Mouse (Mus musculus): ENCODE measurements around the gene Ccdc162. TPM values are rescaled to one million over a fixed set of nuclear protein-coding genes. Genes with fewer than 3 reads are reported as not detected.
A peak's percentile ranks its signal among the peaks of the same experiment; 100 is the strongest.

Gene Ccdc162
- polyA plus RNA-seq, 1 experiment: not detected

GRCm38 (mm10) chr10:41588616-41589015 is 127.8 kb downstream of the Ccdc162 start:
- Histone ChIP-seq H3K27ac (ENCODE audit: insufficient read depth, low read depth, low read length) (no peak overlapping the region), H3K4me3 (ENCODE audit: insufficient read depth, low read length) (no peak overlapping the region), H3K4me1 (ENCODE audit: control insufficient read depth, insufficient read depth, low read length) (peaks cover 6% of the 10 kb centered on the region)
- no peak for TF ChIP-seq CTCF (IDR thresholded peaks at IDR 0.05; ENCODE audit: low read depth, low read length)
- no peak for TF ChIP-seq POLR2A (IDR thresholded peaks at IDR 0.05; ENCODE audit: borderline replicate concordance, low read depth, low read length)

DNA sequence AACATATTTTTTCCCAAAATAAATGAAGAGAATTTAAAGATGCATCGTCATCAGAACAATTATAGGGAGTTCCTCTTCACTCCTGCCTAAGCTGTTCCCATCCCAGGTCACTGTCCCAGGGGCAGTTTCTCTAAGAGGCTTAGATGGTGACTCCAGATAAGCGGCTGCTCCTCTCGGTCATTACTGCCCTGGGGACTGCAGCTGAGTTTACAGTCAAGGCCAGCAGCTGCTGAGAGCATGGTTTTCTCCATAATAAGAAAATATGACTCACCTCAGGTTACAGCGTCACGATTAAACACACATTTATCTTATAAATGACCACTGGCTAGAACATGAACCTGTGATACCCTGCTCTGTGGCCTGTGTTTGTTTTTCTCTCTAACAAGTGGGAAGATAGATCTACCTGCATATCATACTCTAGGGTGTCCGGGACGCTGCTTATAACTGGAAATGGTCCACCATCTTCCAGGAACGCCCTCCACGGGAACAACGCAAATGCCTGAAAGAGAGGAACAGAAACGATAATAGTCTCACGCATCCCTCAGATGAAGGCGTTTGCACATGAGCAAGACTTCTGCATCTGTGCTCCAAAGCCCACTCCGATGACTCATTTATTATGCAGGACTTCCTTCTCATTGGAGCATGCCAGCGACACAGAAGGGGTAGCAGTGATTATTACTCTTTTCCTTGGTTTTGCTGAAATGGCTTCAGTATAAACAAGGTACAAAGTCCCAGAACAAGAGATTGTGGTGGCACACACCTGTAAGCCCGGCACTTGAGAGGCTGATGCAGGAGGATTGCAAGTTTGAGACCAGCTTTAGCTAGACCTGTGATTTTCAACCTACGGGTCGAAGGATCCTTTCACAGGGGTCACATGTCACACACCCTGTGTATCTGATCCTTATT is 129.2 kb downstream of the Ccdc162 start:
- TF ChIP-seq POLR2A (IDR thresholded peaks at IDR 0.05; ENCODE audit: borderline replicate concordance, low read depth, low read length) (no peak), CTCF (IDR thresholded peaks at IDR 0.05; ENCODE audit: low read depth, low read length) (no peak)
- Histone ChIP-seq H3K27ac (ENCODE audit: insufficient read depth, low read depth, low read length) (no peak overlapping the region), H3K4me1 (ENCODE audit: control insufficient read depth, insufficient read depth, low read length) (peaks cover 6% of the 10 kb centered on the region), H3K4me3 (ENCODE audit: insufficient read depth, low read length) (no peak overlapping the region)

DNA sequence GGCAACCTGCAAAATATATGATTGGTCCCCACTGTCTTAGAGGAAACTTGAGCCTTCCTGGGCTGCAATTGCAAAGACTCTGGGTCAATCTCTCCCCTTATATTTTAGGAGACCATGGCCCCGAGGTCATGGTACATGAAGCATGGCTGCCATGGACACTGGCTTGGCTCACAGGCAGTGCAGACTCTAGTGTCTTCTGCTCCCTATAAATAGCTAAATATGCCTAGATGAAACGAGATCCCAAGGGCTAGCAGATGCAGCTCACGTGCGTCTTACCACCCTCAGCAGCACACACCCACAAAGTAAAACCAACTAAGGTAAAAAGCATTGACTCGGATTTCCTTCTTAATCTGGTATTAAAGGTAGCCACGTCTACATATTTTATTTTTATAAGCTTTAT is 133.1 kb downstream of the Ccdc162 start:
- no peak overlapping the region for H3K4me3 ChIP-seq (ENCODE audit: insufficient read depth, low read length)
- H3K4me1 ChIP-seq (ENCODE audit: control insufficient read depth, insufficient read depth, low read length): peaks cover 8% of the 10 kb centered on the region
- H3K27ac ChIP-seq (ENCODE audit: insufficient read depth, low read depth, low read length): no peak overlapping the region
- TF ChIP-seq POLR2A (IDR thresholded peaks at IDR 0.05; ENCODE audit: borderline replicate concordance, low read depth, low read length) (no peak), CTCF (IDR thresholded peaks at IDR 0.05; ENCODE audit: low read depth, low read length) (no peak)

GRCm38 (mm10) chr10:41582901-41583361 is 133.5 kb downstream of the Ccdc162 start:
- TF ChIP-seq CTCF (IDR thresholded peaks at IDR 0.05; ENCODE audit: low read depth, low read length): no peak
- no peak for TF ChIP-seq POLR2A (IDR thresholded peaks at IDR 0.05; ENCODE audit: borderline replicate concordance, low read depth, low read length)
- Histone ChIP-seq H3K27ac (ENCODE audit: insufficient read depth, low read depth, low read length) (no peak overlapping the region), H3K4me1 (ENCODE audit: control insufficient read depth, insufficient read depth, low read length) (peaks cover 8% of the 10 kb centered on the region), H3K4me3 (ENCODE audit: insufficient read depth, low read length) (no peak overlapping the region)

DNA sequence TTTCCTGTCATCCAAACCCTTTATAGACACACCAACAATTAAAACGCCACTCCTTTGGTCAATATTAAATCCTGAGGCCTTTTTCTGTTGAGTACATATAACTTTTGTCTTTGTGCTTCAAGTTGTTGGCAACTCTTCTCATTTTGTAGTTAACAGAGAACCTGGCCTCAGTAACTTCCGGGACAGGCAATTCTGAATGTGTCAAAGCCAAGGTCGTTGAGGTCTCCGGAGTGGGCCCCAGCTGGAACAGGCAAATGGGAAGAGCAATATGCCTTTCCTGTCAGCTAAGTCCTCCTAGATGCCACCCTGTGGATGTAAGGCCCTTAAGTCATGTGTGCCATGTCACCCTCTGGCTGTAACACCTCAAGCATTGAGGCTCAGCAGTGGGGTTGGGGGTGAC is 136.0 kb downstream of the Ccdc162 start:
- Histone ChIP-seq H3K27ac (ENCODE audit: insufficient read depth, low read depth, low read length) (no peak overlapping the region), H3K4me1 (ENCODE audit: control insufficient read depth, insufficient read depth, low read length) (0 out of 2 replicates have a peak, but pooled peaks cover 2% of the 10 kb centered on the region), H3K4me3 (ENCODE audit: insufficient read depth, low read length) (no peak overlapping the region)
- TF ChIP-seq POLR2A (IDR thresholded peaks at IDR 0.05; ENCODE audit: borderline replicate concordance, low read depth, low read length) (no peak), CTCF (IDR thresholded peaks at IDR 0.05; ENCODE audit: low read depth, low read length) (no peak)

DNA sequence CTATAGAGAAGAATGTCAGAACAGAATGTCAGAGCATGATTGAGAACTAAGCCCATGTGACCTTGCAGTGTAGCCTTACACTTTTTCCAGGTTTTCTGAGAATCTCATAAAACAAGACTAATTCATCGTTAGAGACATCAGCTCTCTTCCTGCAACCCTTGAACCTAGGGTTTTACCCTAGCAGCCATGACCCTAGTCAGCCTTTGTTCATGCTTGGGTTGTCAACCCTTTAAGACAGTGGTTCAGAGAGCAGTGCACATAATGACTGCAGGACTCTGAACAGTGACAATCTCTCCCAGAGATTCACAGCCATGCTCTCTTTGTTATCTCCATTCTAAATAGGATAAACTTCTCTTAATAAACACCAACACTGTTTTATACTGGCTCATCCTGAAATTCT is 137.9 kb downstream of the Ccdc162 start:
- Histone ChIP-seq H3K27ac (ENCODE audit: insufficient read depth, low read depth, low read length) (no peak overlapping the region), H3K4me1 (ENCODE audit: control insufficient read depth, insufficient read depth, low read length) (peaks cover 6% of the 10 kb centered on the region), H3K4me3 (ENCODE audit: insufficient read depth, low read length) (no peak overlapping the region)
- no peak for TF ChIP-seq POLR2A (IDR thresholded peaks at IDR 0.05; ENCODE audit: borderline replicate concordance, low read depth, low read length)
- no peak for TF ChIP-seq CTCF (IDR thresholded peaks at IDR 0.05; ENCODE audit: low read depth, low read length)

DNA sequence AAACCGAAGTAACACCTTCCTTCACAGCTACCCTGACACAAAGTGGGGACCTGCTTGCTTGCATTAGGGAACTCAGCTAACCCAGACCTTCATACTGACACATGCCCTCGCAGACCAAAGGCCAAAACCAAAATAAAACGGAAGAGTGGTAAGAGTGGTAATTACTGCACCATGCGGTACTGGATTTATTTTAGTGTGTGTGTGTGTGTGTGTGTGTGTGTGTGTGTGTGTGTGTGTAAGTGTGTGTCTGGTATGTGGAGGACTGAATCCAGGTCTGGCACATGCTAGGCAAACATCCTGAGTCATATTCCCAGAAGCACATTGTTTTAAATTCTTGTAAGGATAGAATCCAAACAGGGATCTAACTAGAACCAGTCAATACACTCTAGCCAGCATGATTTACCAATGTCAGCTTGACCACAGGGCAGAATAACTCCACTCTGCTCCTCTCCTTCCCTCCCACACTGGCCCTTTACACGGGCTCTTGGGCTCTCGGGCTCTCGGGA is 140.1 kb downstream of the Ccdc162 start:
- H3K4me1 ChIP-seq (ENCODE audit: control insufficient read depth, insufficient read depth, low read length): peaks cover 24% of the 10 kb centered on the region
- no peak for TF ChIP-seq CTCF (IDR thresholded peaks at IDR 0.05; ENCODE audit: low read depth, low read length)
- no peak for TF ChIP-seq POLR2A (IDR thresholded peaks at IDR 0.05; ENCODE audit: borderline replicate concordance, low read depth, low read length)
- no peak overlapping the region for H3K27ac ChIP-seq (ENCODE audit: insufficient read depth, low read depth, low read length)
- no peak overlapping the region for H3K4me3 ChIP-seq (ENCODE audit: insufficient read depth, low read length)

DNA sequence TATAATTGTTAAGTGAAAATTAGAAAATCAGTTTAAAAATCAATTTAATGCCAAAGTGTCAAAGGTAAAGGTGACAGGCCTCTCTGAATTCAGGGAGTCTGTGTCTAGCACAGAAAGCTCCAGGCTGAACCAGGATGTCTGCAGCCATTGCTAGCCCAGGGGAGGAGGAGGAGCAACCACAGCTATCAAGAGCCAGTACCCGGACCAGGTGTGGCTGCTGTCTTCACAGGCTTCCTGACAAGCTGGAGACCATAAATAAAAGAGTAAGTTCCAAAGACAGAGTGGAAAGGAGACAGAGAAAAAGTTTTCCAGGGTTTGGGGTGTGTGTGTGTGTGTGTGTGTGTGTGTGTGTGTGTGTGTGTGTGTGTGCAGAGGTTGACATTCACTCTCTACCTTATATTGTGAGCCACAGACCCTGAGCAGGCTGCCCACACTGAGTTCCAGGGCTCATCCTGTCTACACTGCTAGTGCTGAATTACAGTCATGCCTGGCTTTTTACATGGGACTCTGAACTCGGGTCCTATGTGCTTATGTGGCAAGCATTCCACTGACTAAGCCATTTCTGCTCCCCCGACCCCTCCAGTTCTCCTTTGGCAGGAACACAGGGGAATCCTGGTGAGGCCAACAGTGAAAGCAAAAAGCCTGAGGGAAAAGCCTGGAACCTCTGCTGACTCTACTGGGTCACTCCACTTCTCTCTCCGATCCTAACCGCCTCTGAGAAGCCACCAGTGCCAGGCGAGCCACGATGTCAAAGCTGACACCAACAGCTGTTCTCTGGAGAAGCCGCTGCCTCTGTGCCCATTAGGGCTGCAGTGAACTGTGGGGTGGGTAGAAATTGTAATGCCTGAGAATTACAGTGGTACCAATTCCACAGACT is 140.7 kb downstream of the Ccdc162 start:
- H3K4me1 ChIP-seq (ENCODE audit: control insufficient read depth, insufficient read depth, low read length): peaks cover 29% of the 10 kb centered on the region
- TF ChIP-seq POLR2A (IDR thresholded peaks at IDR 0.05; ENCODE audit: borderline replicate concordance, low read depth, low read length): no peak
- no peak for TF ChIP-seq CTCF (IDR thresholded peaks at IDR 0.05; ENCODE audit: low read depth, low read length)
- no peak overlapping the region for H3K4me3 ChIP-seq (ENCODE audit: insufficient read depth, low read length)
- no peak overlapping the region for H3K27ac ChIP-seq (ENCODE audit: insufficient read depth, low read depth, low read length)

DNA sequence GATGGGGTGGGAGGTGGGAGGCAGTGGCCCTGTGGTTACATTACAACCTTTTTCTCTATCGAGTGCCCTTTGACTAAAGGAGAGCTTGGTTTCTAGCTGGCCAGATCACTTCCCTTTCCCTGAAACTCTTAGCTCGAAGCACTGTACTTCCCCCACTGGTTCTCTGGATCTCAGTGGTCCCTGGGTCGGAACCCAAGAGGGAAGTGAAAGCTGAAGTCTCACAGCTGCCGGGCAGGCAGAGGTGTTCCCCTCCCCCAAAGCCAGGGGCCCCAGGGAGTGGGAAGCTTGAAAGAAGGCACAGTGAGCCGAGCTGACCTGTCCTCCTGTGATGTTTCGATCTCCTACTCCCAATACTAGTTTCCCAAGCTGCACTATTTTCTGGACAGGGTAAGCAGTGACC is 143.2 kb downstream of the Ccdc162 start:
- Histone ChIP-seq H3K27ac (ENCODE audit: insufficient read depth, low read depth, low read length) (no peak overlapping the region), H3K4me1 (ENCODE audit: control insufficient read depth, insufficient read depth, low read length) (peaks cover 31% of the 10 kb centered on the region), H3K4me3 (ENCODE audit: insufficient read depth, low read length) (peak overlapping the region; percentile 12; the same call in 1 of the 2 replicates)
- TF ChIP-seq CTCF (IDR thresholded peaks at IDR 0.05; ENCODE audit: low read depth, low read length) (no peak), POLR2A (IDR thresholded peaks at IDR 0.05; ENCODE audit: borderline replicate concordance, low read depth, low read length) (no peak)

Measured in bone marrow macrophage, adult 2 months (primary cell).